Mouse (Mus musculus) neural tube, embryonic 11.5 days (tissue): Measurements from ENCODE around the gene Rxfp2. TPM values are rescaled to one million over a fixed set of nuclear protein-coding genes. Genes with fewer than 3 reads are reported as not detected.

Experiments
- ATAC-seq: fragments of 200-750 bp; cut with Nextera tagmentation; 2 replicates; pipeline ENCODE4 v1.8.0; 2017; ENCODE audit warnings: moderate number of reproducible peaks, mild to moderate bottlenecking, moderate TSS enrichment, moderate library complexity; ENCODE audit not compliant: insufficient read depth, low FRiP score, low TSS enrichment
- DNase-seq: peaks from one replicate; pipeline ENCODE4 v3.0.0-alpha.2; 2015; ENCODE audit warnings: low spot score
- H3K27ac ChIP-seq: fragments of 300-500 bp; sonication (generic); 2 replicates; pipeline ENCODE4 v1.5.1; 2014; ENCODE audit warnings: low read depth, mild to moderate bottlenecking, low read length
- H3K27me3 ChIP-seq: fragments of 300-500 bp; sonication (generic); 2 replicates; pipeline ENCODE4 v1.6.1; 2014; ENCODE audit warnings: mild to moderate bottlenecking, low read length, mixed read lengths; ENCODE audit not compliant: control insufficient read depth, insufficient read depth
- H3K36me3 ChIP-seq: fragments of 300-500 bp; sonication (generic); 2 replicates; pipeline ENCODE4 v1.6.1; 2014; ENCODE audit warnings: mild to moderate bottlenecking, low read length, moderate library complexity, mixed read lengths; ENCODE audit not compliant: control insufficient read depth, insufficient read depth
- H3K4me1 ChIP-seq: fragments of 300-500 bp; sonication (generic); 2 replicates; pipeline ENCODE4 v1.6.1; 2014; ENCODE audit warnings: low read length, mixed read lengths; ENCODE audit not compliant: control insufficient read depth, insufficient read depth
- H3K4me2 ChIP-seq: fragments of 300-500 bp; sonication (generic); 2 replicates; pipeline ENCODE4 v1.6.1; 2014; ENCODE audit warnings: low read depth, mild to moderate bottlenecking, moderate library complexity
- H3K4me3 ChIP-seq: fragments of 300-500 bp; sonication (generic); 2 replicates; pipeline ENCODE4 v1.5.1; 2014; ENCODE audit warnings: low read depth, low read length
- H3K9ac ChIP-seq: fragments of 300-500 bp; sonication (generic); 2 replicates; pipeline ENCODE4 v1.6.1; 2014; ENCODE audit warnings: mild to moderate bottlenecking, low read length
- H3K9me3 ChIP-seq: fragments of 300-500 bp; sonication (generic); 2 replicates; pipeline ENCODE4 v1.6.1; 2016; ENCODE audit warnings: low read length; ENCODE audit not compliant: control insufficient read depth
- WGBS: fragments of 180-500 bp; shearing (Covaris S2); extraction: QIAGEN DNeasy Blood & Tissue Kit; methylation state at CpG from one replicate; pipeline ENCODE4 v1.1.7; 2014; 5-methylcytosine and 5-hydroxymethylcytosine counted together
- polyA plus RNA-seq: library from polyadenylated mRNA; unstranded; fragments of >200 nt; fragmentation: Nextera tagmentation; extraction: Ambion mirVana; gene quantifications from 2 replicates; pipeline ENCODE4 v1.2.1, GENCODE M21; 2014

The Rxfp2 gene
- polyA plus RNA-seq, 1 experiment from 2014 or later: 1.2 TPM

- no peaks in the 10 kb centered on the region for H3K9me3 ChIP-seq
- no peak for DNase-seq
- H3K27ac ChIP-seq: no peak overlapping the region
- no peak overlapping the region for H3K4me2 ChIP-seq
- no peak for ATAC-seq
- no peak overlapping the region for H3K9ac ChIP-seq
- H3K4me3 ChIP-seq: no peak overlapping the region
- no peaks in the 10 kb centered on the region for H3K36me3 ChIP-seq
- no peaks in the 10 kb centered on the region for H3K4me1 ChIP-seq
- no peaks in the 10 kb centered on the region for H3K27me3 ChIP-seq
- 19% methylated on average over 10 of the region's 10 CpGs for WGBS
Measured at GRCm38 (mm10) chr5:150070086-150070485, 51.6 kb downstream of the Rxfp2 start.

- Histone ChIP-seq H3K27ac (no peak overlapping the region), H3K36me3 (no peaks in the 10 kb centered on the region), H3K4me3 (no peak overlapping the region), H3K9ac (no peak overlapping the region), H3K27me3 (no peaks in the 10 kb centered on the region), H3K4me2 (no peak overlapping the region), H3K4me1 (no peaks in the 10 kb centered on the region), H3K9me3 (no peaks in the 10 kb centered on the region)
- ATAC-seq (no peak), DNase-seq (no peak)
Measured at GRCm38 (mm10) chr5:150071738-150072137, 53.3 kb downstream of the Rxfp2 start.

- H3K27ac ChIP-seq: no peak overlapping the region
- 0 out of 2 replicates have a peak, but pooled peaks cover 4% of the 10 kb centered on the region for H3K4me1 ChIP-seq
- H3K4me3 ChIP-seq: no peak overlapping the region
- DNase-seq (peak; percentile 61), ATAC-seq (peak; percentile 84)
- H3K9me3 ChIP-seq: no peaks in the 10 kb centered on the region
- no peaks in the 10 kb centered on the region for H3K27me3 ChIP-seq
- H3K9ac ChIP-seq: no peak overlapping the region
- 0 out of 2 replicates have a peak overlapping the region, but pooled peaks have one; percentile 17 for H3K4me2 ChIP-seq
- 23% methylated on average over 12 of the region's 12 CpGs for WGBS
- H3K36me3 ChIP-seq: no peaks in the 10 kb centered on the region
Measured at GRCm38 (mm10) chr5:150079866-150080797, 61.7 kb downstream of the Rxfp2 start.

GRCm38 (mm10) chr5:150082696-150083095 lies 64.2 kb downstream of the Rxfp2 start:
- Histone ChIP-seq H3K36me3 (no peaks in the 10 kb centered on the region), H3K4me2 (no peak overlapping the region), H3K9me3 (no peaks in the 10 kb centered on the region), H3K27me3 (no peaks in the 10 kb centered on the region), H3K27ac (no peak overlapping the region), H3K9ac (no peak overlapping the region), H3K4me3 (no peak overlapping the region), H3K4me1 (0 out of 2 replicates have a peak, but pooled peaks cover 4% of the 10 kb centered on the region)
- DNase-seq (no peak), ATAC-seq (no peak)
- WGBS: 90% methylated on average over 14 of the region's 14 CpGs

- Histone ChIP-seq H3K9ac (no peak overlapping the region), H3K4me3 (no peak overlapping the region), H3K4me2 (no peak overlapping the region), H3K27ac (no peak overlapping the region), H3K9me3 (no peaks in the 10 kb centered on the region), H3K36me3 (no peaks in the 10 kb centered on the region), H3K4me1 (0 out of 2 replicates have a peak, but pooled peaks cover 4% of the 10 kb centered on the region), H3K27me3 (no peaks in the 10 kb centered on the region)
- ATAC-seq (no peak), DNase-seq (no peak)
- WGBS: 68% methylated on average over 5 of the region's 5 CpGs
Measured at GRCm38 (mm10) chr5:150083190-150083589, 64.7 kb downstream of the Rxfp2 start.

GRCm38 (mm10) chr5:150097620-150098019 lies 79.1 kb downstream of the Rxfp2 start:
- Histone ChIP-seq H3K27ac (no peak overlapping the region), H3K4me2 (no peak overlapping the region), H3K9me3 (no peaks in the 10 kb centered on the region), H3K27me3 (no peaks in the 10 kb centered on the region), H3K4me3 (no peak overlapping the region), H3K36me3 (no peaks in the 10 kb centered on the region), H3K9ac (no peak overlapping the region), H3K4me1 (no peaks in the 10 kb centered on the region)
- WGBS: 14% methylated on average over 6 of the region's 6 CpGs
- DNase-seq (peak; percentile 63), ATAC-seq (peak; percentile 41; the same call in 1 of the 2 replicates)

GRCm38 (mm10) chr5:150098754-150099153 lies 80.3 kb downstream of the Rxfp2 start:
- H3K9ac ChIP-seq: no peak overlapping the region
- H3K4me1 ChIP-seq: no peaks in the 10 kb centered on the region
- H3K27me3 ChIP-seq: no peaks in the 10 kb centered on the region
- H3K4me2 ChIP-seq: no peak overlapping the region
- H3K4me3 ChIP-seq: no peak overlapping the region
- no peak for DNase-seq
- no peaks in the 10 kb centered on the region for H3K36me3 ChIP-seq
- 93% methylated on average over 12 of the region's 12 CpGs for WGBS
- H3K9me3 ChIP-seq: no peaks in the 10 kb centered on the region
- ATAC-seq: no peak
- H3K27ac ChIP-seq: no peak overlapping the region

GRCm38 (mm10) chr5:150101789-150102188 lies 83.3 kb downstream of the Rxfp2 start:
- no peak overlapping the region for H3K27ac ChIP-seq
- WGBS: 92% methylated on average over 11 of the region's 11 CpGs

GRCm38 (mm10) chr5:150106358-150106757 lies 87.9 kb downstream of the Rxfp2 start:
- no peaks in the 10 kb centered on the region for H3K27me3 ChIP-seq
- ATAC-seq (no peak), DNase-seq (no peak)
- H3K9ac ChIP-seq: no peak overlapping the region
- no peak overlapping the region for H3K27ac ChIP-seq
- no peaks in the 10 kb centered on the region for H3K9me3 ChIP-seq
- no peaks in the 10 kb centered on the region for H3K36me3 ChIP-seq
- WGBS: 91% methylated on average over 7 of the region's 7 CpGs
- no peaks in the 10 kb centered on the region for H3K4me1 ChIP-seq
- H3K4me2 ChIP-seq: no peak overlapping the region
- H3K4me3 ChIP-seq: no peak overlapping the region

More at GRCm38 (mm10) chr5:150101789-150102188, 83.3 kb downstream of the Rxfp2 start:
- DNase-seq (no peak), ATAC-seq (no peak)
- Histone ChIP-seq H3K9ac (no peak overlapping the region), H3K4me3 (no peak overlapping the region), H3K9me3 (no peaks in the 10 kb centered on the region), H3K36me3 (no peaks in the 10 kb centered on the region), H3K4me2 (no peak overlapping the region), H3K27me3 (no peaks in the 10 kb centered on the region), H3K4me1 (no peaks in the 10 kb centered on the region)
